Mouse (Mus musculus) midbrain, embryonic 13.5 days (tissue): Measurements from ENCODE around the gene Fgd4. TPM values are rescaled to one million over a fixed set of nuclear protein-coding genes. Genes with fewer than 3 reads are reported as not detected.
A peak's percentile ranks its signal among the peaks of the same experiment; 100 is the strongest.
"Not testable (repeated sequence)": the region's sequence is repeated elsewhere in the genome, so short reads cannot be mapped to it uniquely, and the experiment has no call there.

Experiments used
- ATAC-seq: fragments of 200-750 bp; cut with Nextera tagmentation; 2 replicates; pipeline ENCODE4 v1.8.0; 2017; ENCODE audit warnings: mild to moderate bottlenecking, moderate TSS enrichment, moderate library complexity
- H3K27ac ChIP-seq: fragments of 300-500 bp; sonication (generic); 2 replicates; pipeline ENCODE4 v1.5.1; 2015; ENCODE audit warnings: inconsistent platforms, mild to moderate bottlenecking, moderate library complexity
- H3K27me3 ChIP-seq: fragments of 300-500 bp; sonication (generic); 2 replicates; pipeline ENCODE4 v1.6.1; 2015; ENCODE audit warnings: mild to moderate bottlenecking, inconsistent platforms
- H3K36me3 ChIP-seq: fragments of 300-500 bp; sonication (generic); 2 replicates; pipeline ENCODE4 v1.6.1; 2015; ENCODE audit warnings: mild to moderate bottlenecking, inconsistent platforms
- H3K4me1 ChIP-seq: fragments of 300-500 bp; sonication (generic); replicated peaks from 2 replicates; pipeline ENCODE4 v1.6.1; 2015; ENCODE audit warnings: inconsistent platforms
- H3K4me2 ChIP-seq: fragments of 300-500 bp; sonication (generic); replicated peaks from 2 replicates; pipeline ENCODE4 v1.6.1; 2015; ENCODE audit warnings: moderate library complexity, mild to moderate bottlenecking, inconsistent platforms
- H3K4me3 ChIP-seq: fragments of 300-500 bp; sonication (generic); replicated peaks from 2 replicates; pipeline ENCODE4 v1.5.1; 2015; ENCODE audit warnings: mild to moderate bottlenecking, inconsistent platforms
- H3K9ac ChIP-seq: fragments of 300-500 bp; sonication (generic); replicated peaks from 2 replicates; pipeline ENCODE4 v1.6.1; 2015; ENCODE audit warnings: mild to moderate bottlenecking, inconsistent platforms
- H3K9me3 ChIP-seq: fragments of 300-500 bp; sonication (generic); 2 replicates; pipeline ENCODE4 v1.6.1; 2016; ENCODE audit warnings: mild to moderate bottlenecking, inconsistent platforms
- WGBS: fragments of 180-500 bp; shearing (Covaris S2); methylation state at CpG from one replicate; pipeline ENCODE4 v1.1.7; 2015; 5-methylcytosine and 5-hydroxymethylcytosine counted together
- polyA plus RNA-seq: library from polyadenylated mRNA; unstranded; fragments of >200 nt; fragmentation: Nextera tagmentation; extraction: Ambion mirVana; gene quantifications from 2 replicates; pipeline ENCODE4 v1.2.1, GENCODE M21; 2015

Fgd4 gene
- polyA plus RNA-seq, 1 experiment from 2014 or later: 26.8 TPM

DNA sequence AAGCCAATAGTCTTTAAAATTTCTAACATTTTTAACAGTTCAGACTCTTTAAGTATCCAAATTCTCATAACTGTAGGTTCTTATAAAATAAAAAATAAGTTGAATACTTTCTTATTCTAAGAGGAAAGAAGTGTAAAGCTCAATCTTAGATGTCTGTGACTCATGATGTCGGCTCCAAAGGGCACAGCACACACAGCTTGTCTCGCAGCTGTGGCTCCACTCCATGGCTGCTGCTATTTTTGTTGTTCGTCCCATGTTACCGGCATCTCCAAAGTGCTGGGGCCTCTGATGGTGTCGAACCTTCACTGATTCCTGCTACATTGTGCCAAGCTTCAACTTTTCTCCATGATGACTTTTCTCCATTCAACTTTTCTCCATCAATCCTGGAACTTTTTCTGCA, 34.1 kb downstream of the Fgd4 start:
- Histone ChIP-seq H3K27ac (no peak overlapping the region), H3K9me3 (no peaks in the 10 kb centered on the region), H3K27me3 (0 out of 2 replicates have a peak, but pooled peaks cover 7% of the 10 kb centered on the region), H3K36me3 (no peaks in the 10 kb centered on the region), H3K4me2 (no peak overlapping the region), H3K4me3 (no peak overlapping the region), H3K9ac (no peak overlapping the region), H3K4me1 (no peaks in the 10 kb centered on the region)
- WGBS: 91% methylated on average over 5 of the region's 5 CpGs
- ATAC-seq: no peak

DNA sequence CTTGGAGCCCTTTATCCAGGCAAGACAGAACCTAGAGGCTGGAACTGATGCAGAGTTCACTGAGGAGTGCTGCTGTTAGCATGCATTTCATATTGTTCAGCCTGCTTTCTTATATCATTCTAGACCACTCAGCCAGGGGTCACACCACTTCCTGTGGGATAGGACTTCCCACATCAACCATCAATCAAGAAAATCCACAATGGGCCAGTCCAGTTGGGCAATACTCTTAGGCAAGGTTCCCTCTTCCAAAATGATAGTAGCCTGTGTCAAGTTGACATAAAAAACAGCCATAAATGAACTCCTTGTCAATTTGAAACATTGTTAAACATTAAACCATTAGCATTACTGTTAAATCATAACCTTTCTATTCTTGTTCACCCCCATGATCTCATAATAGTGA, 34.6 kb downstream of the Fgd4 start:
- H3K9me3 ChIP-seq: no peaks in the 10 kb centered on the region
- H3K4me1 ChIP-seq: 0 out of 2 replicates have a peak, but pooled peaks cover 3% of the 10 kb centered on the region
- H3K27me3 ChIP-seq: 0 out of 2 replicates have a peak, but pooled peaks cover 7% of the 10 kb centered on the region
- no peak overlapping the region for H3K9ac ChIP-seq
- H3K4me2 ChIP-seq: no peak overlapping the region
- no peaks in the 10 kb centered on the region for H3K36me3 ChIP-seq
- H3K27ac ChIP-seq: no peak overlapping the region
- no peak overlapping the region for H3K4me3 ChIP-seq
- no peak for ATAC-seq

DNA sequence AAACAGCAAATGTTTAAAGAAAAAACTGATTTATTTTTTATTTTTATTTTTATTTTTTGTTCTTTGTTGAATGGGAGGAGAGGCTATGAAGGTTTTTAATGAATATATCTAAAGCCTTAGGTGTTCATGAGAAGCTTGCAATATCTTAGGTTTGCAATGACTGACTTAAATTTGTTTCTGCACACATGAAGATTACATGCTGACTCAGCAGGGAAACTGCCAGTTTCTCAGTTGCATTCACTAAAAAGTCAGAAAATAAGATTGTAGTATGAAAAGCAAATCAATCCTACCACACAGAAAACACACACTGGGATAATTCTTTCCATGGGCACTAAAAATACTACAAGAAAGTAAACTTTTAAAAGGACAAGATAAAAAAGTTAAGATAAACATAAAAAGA, 39.6 kb downstream of the Fgd4 start:
- 0 out of 2 replicates have a peak, but pooled peaks cover 4% of the 10 kb centered on the region for H3K27me3 ChIP-seq
- no peaks in the 10 kb centered on the region for H3K9me3 ChIP-seq
- no peak overlapping the region for H3K4me3 ChIP-seq
- H3K27ac ChIP-seq: peak overlapping the region; percentile 51; the same call in 1 of the 2 replicates
- H3K4me1 ChIP-seq: peaks cover 29% of the 10 kb centered on the region
- no peaks in the 10 kb centered on the region for H3K36me3 ChIP-seq
- no peak for ATAC-seq
- H3K9ac ChIP-seq: no peak overlapping the region
- H3K4me2 ChIP-seq: no peak overlapping the region

DNA sequence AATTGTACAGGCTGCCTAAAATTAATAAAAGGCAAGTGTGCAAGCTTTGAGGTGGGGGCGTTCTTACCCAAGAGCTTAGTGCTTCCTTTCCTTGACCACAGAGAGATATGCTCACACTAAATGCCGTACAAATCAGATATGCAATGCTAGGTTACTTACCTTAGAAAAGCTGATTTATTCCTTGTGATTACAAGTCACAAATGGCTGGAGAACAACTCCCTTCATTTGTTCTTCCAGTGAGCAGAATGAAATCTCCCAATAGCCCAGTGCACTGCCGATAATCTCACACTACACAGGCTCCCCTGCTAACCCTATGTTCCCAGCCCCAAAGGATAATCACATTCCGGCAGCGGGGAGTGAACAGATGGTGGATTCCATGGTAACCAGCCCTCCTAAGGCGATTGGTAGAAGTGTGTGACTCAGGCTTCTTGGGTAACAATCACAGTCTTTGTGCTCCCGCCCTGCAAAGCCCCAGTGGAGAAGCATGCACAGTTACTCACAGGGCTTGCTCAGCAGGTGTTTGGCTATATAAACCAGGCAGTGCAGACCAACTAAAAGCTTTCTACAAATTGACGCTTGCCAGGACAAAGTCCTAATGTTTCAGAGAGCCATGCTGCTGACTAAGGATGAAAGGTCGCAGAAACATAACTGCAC, 40.3 kb downstream of the Fgd4 start:
- H3K4me1 ChIP-seq: peaks cover 34% of the 10 kb centered on the region
- no peaks in the 10 kb centered on the region for H3K9me3 ChIP-seq
- 2% methylated on average over 9 of the region's 9 CpGs for WGBS
- peak overlapping the region; percentile 96 for H3K27ac ChIP-seq
- ATAC-seq: peak; percentile 99
- 0 out of 2 replicates have a peak, but pooled peaks cover 4% of the 10 kb centered on the region for H3K27me3 ChIP-seq
- H3K9ac ChIP-seq: peak overlapping the region; percentile 71
- peak overlapping the region; percentile 71 for H3K4me3 ChIP-seq
- no peaks in the 10 kb centered on the region for H3K36me3 ChIP-seq
- H3K4me2 ChIP-seq: peak overlapping the region; percentile 64

DNA sequence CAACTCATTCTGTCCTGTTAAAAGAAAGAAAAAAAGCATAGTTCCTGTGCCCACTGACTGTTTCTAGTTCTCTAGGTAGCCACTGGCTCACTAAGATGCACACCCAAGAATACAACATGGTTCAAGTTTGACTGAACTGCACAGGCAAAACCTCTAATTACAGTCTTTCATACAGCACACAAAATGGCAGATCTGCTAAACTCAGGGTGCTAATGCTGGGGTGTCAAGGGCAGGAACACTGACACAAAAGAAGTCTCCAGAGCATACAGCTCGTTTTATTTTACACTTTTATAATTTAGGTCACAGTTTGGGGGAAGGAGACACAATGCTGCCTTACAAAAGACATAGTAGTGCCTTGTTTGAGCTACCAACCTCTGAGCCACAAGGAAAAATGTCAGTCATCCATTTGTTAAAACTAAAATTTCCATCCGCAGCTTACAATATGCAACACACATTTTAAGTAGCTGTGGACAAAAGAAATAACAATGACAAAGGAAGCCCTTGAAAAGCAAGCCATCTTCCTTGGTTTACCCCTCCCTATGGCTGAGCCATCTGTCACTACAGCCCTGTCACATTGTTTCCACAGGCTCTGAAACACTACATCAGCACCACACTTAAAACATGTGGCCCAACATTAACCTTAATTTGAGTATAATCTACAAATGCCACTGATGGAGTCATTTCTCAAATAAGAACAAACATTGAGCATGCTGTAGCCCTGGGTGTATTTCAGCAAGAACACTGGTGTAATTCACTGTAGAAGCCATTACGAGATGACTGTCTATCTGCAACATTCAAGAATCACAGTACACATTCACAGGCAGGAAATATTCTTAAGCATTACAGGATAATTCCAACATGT, 41.1 kb downstream of the Fgd4 start:
- WGBS: 5% methylated on average over 3 of the region's 3 CpGs
- Histone ChIP-seq H3K27ac (peak overlapping the region; percentile 96), H3K4me2 (peak overlapping the region; percentile 64), H3K27me3 (0 out of 2 replicates have a peak, but pooled peaks cover 4% of the 10 kb centered on the region), H3K4me1 (peaks cover 37% of the 10 kb centered on the region), H3K9ac (peak overlapping the region; percentile 71), H3K36me3 (no peaks in the 10 kb centered on the region), H3K4me3 (peak overlapping the region; percentile 71), H3K9me3 (no peaks in the 10 kb centered on the region)
- ATAC-seq: peak; percentile 48

DNA sequence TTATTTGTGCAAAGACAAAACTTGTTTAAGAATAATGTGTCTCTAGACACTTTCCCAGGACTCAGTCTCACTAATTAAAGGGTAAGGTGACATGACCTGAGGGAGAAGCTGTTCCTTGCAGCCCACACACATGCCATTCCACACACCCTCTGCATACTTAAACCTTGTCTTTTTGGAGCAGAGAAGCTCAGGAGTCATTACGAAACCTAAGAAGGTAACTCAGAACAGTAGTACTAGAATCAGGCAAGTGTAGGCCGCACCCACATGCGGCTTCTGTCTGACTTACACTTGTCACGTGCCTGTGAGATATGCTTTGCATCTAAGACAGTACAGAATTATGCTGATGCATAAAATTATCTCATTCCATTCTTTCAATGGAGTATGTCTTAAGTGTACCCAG, 42.6 kb downstream of the Fgd4 start:
- 89% methylated on average over 4 of the region's 4 CpGs for WGBS
- H3K9ac ChIP-seq: peak overlapping the region; percentile 44; the same call in 1 of the 2 replicates
- H3K27ac ChIP-seq: no peak overlapping the region
- peak overlapping the region; percentile 71 for H3K4me3 ChIP-seq
- ATAC-seq: no peak
- H3K36me3 ChIP-seq: no peaks in the 10 kb centered on the region
- peak overlapping the region; percentile 64 for H3K4me2 ChIP-seq
- no peaks in the 10 kb centered on the region for H3K27me3 ChIP-seq
- H3K9me3 ChIP-seq: no peaks in the 10 kb centered on the region
- peaks cover 41% of the 10 kb centered on the region for H3K4me1 ChIP-seq

DNA sequence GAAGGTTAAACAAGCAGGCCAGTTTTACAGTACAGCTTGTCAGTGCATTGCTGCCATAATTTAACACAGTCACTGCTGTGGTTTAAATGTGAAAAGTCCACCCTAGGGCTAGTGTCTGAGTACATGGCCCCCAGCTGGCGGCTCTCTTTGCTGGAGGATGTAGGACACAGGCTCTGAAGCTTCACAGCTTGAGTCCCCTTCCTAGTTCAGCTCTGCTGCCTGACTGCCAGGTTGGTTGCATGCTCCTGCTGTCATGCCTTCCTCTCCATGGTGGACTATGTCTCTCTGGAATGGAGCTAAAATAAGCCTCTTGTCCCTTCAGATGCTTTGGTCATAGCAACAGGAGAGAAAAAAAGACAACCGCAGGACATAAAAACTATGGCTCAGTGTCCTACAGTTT, 46.3 kb downstream of the Fgd4 start:
- Histone ChIP-seq H3K27me3 (no peaks in the 10 kb centered on the region), H3K9me3 (no peaks in the 10 kb centered on the region), H3K27ac (no peak overlapping the region), H3K4me2 (no peak overlapping the region), H3K4me3 (no peak overlapping the region), H3K4me1 (peaks cover 37% of the 10 kb centered on the region), H3K9ac (no peak overlapping the region), H3K36me3 (0 out of 2 replicates have a peak, but pooled peaks cover 9% of the 10 kb centered on the region)
- no peak for ATAC-seq
- WGBS: 54% methylated on average over 2 of the region's 2 CpGs

DNA sequence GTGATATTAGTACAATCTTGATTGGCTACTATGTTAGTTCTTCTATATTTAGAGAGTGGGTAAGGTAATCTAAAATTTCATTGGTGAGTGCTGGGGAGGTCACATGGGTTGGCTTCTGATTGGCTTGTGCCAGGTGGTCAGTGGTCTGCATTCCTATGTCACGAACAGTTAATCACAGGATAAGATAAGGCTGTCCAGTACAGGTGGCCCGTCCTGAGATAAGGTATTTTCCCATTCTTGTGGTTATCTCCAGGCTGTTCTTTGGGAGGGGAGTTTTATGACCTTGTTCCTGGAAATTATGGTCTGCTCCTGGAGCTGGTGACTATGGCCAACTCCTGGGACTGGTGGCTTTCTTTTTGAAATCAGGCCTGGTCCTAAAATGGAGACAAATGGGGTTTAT, 48.2 kb downstream of the Fgd4 start:
- Histone ChIP-seq H3K27me3 (no peaks in the 10 kb centered on the region), H3K27ac (no peak overlapping the region), H3K4me1 (peaks cover 29% of the 10 kb centered on the region), H3K9me3 (no peaks in the 10 kb centered on the region), H3K9ac (no peak overlapping the region), H3K36me3 (0 out of 2 replicates have a peak, but pooled peaks cover 9% of the 10 kb centered on the region), H3K4me3 (no peak overlapping the region), H3K4me2 (no peak overlapping the region)
- ATAC-seq: no peak
- WGBS: 94% methylated on average over 2 of the region's 2 CpGs

DNA sequence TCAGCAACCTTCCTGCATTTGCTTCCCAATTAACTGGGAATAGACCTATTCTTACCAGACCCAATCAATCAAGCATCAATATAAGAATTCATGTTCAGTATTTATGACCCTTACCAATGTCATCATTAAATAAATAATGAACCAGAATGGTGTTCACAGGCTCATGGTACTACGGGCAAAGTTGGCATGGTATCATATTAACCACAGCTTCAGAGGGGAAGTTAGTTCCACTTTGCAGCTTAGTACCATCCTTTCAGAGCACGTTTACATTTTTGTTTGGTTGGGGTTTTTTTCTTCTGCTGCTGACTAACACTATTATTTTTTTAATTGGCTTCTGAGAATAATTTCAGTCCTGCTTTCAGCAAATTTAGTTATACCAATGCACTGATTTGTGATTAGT, 51.2 kb downstream of the Fgd4 start:
- Histone ChIP-seq H3K4me3 (no peak overlapping the region), H3K36me3 (0 out of 2 replicates have a peak, but pooled peaks cover 9% of the 10 kb centered on the region), H3K4me2 (no peak overlapping the region), H3K27me3 (no peaks in the 10 kb centered on the region), H3K27ac (no peak overlapping the region), H3K9me3 (no peaks in the 10 kb centered on the region), H3K4me1 (peaks cover 14% of the 10 kb centered on the region), H3K9ac (no peak overlapping the region)
- WGBS: 95% methylated on average over 2 of the region's 2 CpGs
- no peak for ATAC-seq

DNA sequence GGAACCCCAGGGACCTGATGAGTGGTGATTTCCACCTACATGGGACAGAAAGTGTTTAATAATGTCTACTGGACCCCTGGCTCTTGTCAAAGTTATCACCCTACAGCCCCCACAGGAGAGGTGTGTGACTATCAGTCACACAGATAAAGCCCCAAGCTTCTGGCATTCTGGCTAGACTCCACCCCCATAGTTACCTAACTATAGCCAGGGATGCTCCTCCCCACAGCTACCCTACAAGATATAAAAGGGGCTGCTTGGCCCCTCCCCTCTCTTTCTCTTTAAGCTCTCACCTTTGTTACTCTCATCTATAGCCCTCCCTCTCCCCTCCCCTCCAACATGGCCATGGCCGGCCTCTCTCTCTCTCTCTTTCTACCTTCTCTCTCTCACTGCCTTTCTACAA, 53.7 kb downstream of the Fgd4 start:
- Histone ChIP-seq H3K9ac (no peak overlapping the region), H3K9me3 (no peaks in the 10 kb centered on the region), H3K4me1 (peaks cover 11% of the 10 kb centered on the region; the same call in 1 of the 2 replicates), H3K4me2 (no peak overlapping the region), H3K27ac (no peak overlapping the region), H3K27me3 (no peaks in the 10 kb centered on the region), H3K4me3 (no peak overlapping the region), H3K36me3 (peaks cover 6% of the 10 kb centered on the region; the same call in 1 of the 2 replicates)
- WGBS: 15% methylated on average over 1 of the region's 1 CpGs
- no peak for ATAC-seq

DNA sequence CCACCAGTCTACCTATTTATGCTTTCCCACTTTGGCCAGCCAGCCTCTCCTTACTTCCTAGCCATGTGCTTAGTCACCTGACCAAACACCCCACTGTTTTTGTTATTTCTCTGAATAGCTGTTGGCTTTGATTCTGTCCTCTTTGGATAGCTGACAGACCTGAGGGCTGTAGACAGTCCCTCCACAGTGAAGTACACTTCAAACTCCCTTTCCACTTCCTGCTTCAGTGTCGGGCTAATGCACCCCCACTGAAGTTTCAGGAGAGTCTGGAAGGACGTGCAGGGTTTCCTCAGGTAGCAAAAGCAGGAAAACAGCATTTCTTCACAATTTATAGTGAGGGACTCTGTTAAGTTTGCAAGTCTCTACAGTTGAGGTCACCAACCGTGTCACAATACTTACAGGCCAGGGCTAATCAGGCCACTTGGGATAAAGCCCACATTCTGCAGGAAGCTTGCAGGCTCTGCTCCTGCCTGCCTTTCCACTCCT, 57.4 kb downstream of the Fgd4 start:
- peaks cover 11% of the 10 kb centered on the region; the same call in 1 of the 2 replicates for H3K4me1 ChIP-seq
- whole genome bisulfite sequencing: 70% methylated on average over 3 of the region's 3 CpGs
- H3K4me3 ChIP-seq: no peak overlapping the region

DNA sequence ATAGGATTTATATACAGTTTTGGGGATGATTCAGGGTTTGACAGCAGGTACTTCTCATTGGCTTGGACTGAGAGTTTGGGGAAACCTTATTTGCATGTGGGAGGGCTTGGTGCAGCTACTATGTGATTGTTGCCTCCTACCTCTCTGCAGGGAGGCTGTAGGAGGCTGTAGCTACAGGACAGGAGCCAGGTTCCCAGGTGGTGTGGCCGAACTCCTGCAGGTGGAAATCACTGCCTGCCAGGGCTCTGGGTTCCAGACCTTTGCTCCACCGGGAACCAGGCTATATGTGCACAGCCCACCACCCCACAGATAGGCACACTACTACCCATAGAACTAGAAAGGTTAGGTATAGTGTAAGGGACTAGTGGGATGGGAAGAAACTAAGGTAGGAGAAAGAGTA, 61.0 kb downstream of the Fgd4 start:
- not testable (repeated sequence) for H3K27me3 ChIP-seq, H3K4me2 ChIP-seq, H3K9ac ChIP-seq, H3K27ac ChIP-seq, H3K4me3 ChIP-seq, H3K9me3 ChIP-seq, ATAC-seq, H3K4me1 ChIP-seq, H3K36me3 ChIP-seq
- WGBS: 60% methylated on average over 2 of the region's 2 CpGs

More for the DNA sequence above, 57.4 kb downstream of the Fgd4 start:
- no peaks in the 10 kb centered on the region for H3K27me3 ChIP-seq
- H3K9ac ChIP-seq: no peak overlapping the region
- H3K36me3 ChIP-seq: peaks cover 3% of the 10 kb centered on the region; the same call in 1 of the 2 replicates
- no peak overlapping the region for H3K4me2 ChIP-seq
- ATAC-seq: no peak
- no peak overlapping the region for H3K27ac ChIP-seq
- no peaks in the 10 kb centered on the region for H3K9me3 ChIP-seq
